Mouse (Mus musculus): ENCODE measurements around the gene Pde4d.
A peak's percentile ranks its signal among the peaks of the same experiment; 100 is the strongest.

The Pde4d gene

GRCm38 (mm10) chr13:109915964-109916363 is 1466.2 kb downstream of the Pde4d start:
- no peak for DNase-seq (ENCODE audit: low spot score in 2 of 2)

DNA sequence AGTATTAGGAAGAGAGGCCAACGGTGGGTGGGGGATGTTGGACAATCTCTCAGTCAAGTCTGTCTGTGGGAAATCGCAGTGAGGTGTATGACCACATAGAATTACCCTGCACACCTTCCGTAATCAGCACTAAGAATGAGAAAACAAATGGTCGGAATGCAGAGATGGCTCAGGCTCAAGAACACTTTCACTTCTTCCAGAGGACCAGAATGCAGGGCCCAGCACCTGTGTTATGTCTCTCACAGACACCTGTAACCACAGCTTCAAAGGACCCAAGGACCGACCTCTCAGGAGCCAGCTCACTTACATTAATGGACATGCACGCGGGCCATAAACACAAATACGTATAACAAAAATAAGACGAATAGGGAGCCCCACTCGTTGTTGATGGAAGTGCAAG is 1467.8 kb downstream of the Pde4d start:
- no peak for DNase-seq (ENCODE audit: low spot score in 2 of 2)

DNA sequence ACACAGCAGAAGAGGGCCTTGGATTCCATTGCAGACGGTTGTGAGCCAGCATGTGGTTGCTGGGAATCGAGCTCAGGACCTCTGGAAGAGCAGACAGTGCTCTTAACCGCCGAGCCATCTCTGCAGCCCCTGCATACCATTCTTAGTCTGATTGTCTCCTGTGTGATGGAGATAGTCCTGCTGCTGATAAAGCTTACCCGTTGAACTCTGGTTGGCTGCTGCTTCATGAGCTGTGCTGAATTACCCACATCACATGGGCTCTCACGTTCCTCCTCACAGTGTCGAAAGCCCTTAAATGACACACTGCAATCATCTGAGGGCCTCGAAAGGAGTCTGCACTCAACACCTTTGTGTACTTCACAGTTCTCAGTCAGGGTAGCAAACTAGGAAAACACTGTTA is 1468.9 kb downstream of the Pde4d start:
- DNase-seq (ENCODE audit: low spot score in 2 of 2), result no peak

GRCm38 (mm10) chr13:109920256-109920655 is 1470.5 kb downstream of the Pde4d start:
- no peak for DNase-seq (ENCODE audit: low spot score in 2 of 2)

GRCm38 (mm10) chr13:109921336-109922038 is 1471.7 kb downstream of the Pde4d start:
- DNase-seq (ENCODE audit: low spot score in 2 of 2), result no peak

DNA sequence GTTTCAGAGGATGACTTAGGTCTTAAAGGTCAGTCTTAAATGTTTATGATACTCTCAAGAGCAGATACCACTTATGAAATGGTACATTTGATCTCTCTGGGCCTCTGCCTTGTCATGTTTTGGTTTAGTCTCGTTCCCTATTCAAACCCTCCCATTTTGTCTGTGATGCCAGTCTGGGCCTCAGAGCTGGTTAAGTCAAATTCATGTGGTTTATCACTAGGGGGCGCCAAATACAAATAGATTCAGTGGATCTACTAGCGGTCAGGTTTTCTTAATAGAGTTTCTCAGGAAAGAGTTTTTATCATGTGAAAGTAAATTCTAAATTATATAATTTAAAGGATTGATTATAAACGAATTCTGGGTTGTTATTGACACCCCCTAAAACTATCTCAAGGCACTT is 1472.5 kb downstream of the Pde4d start:
- DNase-seq (ENCODE audit: low spot score in 2 of 2), result no peak

DNA sequence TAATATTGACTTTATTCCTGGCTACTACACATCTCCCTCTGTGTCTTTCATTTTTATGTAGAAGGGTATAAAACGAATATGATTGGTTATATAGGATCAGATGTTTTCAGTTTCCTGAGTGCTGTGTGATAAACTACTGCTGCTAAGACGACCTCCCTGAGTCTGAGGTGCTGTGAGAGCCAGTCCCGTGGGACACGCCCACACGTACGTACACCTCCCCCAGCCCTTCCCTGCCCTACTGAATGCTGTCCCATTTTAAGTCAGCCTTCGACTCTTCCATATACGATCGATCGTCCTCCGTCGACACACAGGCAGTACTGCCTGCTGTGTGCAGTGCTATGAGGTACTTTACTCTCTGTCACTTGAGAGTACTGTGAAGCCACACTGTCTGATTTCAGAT is 1473.0 kb downstream of the Pde4d start:
- DNase-seq (ENCODE audit: low spot score in 2 of 2), result no peak

GRCm38 (mm10) chr13:109924771-109925170 is 1475.0 kb downstream of the Pde4d start:
- DNase-seq (ENCODE audit: low spot score in 2 of 2), result no peak

- DNase-seq (ENCODE audit: low spot score in 2 of 2), result peak; percentile 86 to 93
Measured at GRCm38 (mm10) chr13:109926277-109926920, 1476.7 kb downstream of the Pde4d start.

DNA sequence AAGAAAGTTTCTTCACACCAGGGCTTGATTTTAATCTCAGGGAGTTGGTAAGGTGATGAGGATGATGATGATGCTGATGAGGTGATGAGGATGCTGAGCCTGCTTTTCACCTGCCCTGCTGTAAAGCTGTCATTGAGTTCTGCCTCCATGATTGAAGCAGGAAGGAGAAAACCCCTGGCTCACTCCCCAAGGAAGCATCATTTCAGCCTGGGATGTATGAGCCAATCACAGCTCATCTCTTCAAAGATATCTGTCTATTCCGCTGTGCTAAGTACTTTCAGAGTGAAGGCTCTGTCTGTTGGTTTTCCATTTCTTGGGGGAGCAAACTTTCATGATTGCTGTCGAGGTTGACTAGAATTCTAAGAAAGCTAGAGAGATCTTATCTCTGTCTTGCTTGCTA is 1478.0 kb downstream of the Pde4d start:
- DNase-seq (ENCODE audit: low spot score in 2 of 2), result no peak

GRCm38 (mm10) chr13:109932688-109933087 is 1482.9 kb downstream of the Pde4d start:
- peak; percentile 67 to 74 for DNase-seq (ENCODE audit: low spot score in 2 of 2)

DNA sequence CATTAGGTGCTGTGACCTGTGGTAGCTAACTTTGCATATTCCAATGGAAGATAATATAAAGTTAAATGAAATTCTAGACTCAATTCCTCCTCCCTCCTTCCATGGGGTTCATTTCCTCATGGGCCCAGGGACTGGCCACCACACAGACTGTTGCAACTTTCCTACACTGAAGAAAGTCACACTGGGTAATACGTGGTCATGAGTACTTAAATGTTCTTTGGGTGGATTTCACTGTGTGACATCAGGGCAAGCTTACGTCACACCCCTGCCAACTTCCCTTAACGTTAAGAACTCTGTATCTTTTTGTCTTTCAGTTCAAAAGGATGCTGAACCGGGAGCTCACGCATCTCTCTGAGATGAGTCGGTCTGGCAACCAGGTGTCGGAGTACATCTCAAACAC is 1483.8 kb downstream of the Pde4d start:
- DNase-seq (ENCODE audit: low spot score in 2 of 2), result no peak

- DNase-seq (ENCODE audit: low spot score in 2 of 2), result no peak
Measured at GRCm38 (mm10) chr13:109936866-109937265, 1487.1 kb downstream of the Pde4d start.

GRCm38 (mm10) chr13:109944822-109945551 is 1495.2 kb downstream of the Pde4d start:
- no peak for DNase-seq (ENCODE audit: low spot score in 2 of 2)

- no peak for DNase-seq (ENCODE audit: low spot score in 2 of 2)
Measured at GRCm38 (mm10) chr13:109951466-109951865, 1501.7 kb downstream of the Pde4d start.

GRCm38 (mm10) chr13:109954189-109954588 is 1504.4 kb downstream of the Pde4d start:
- DNase-seq (ENCODE audit: low spot score in 2 of 2), result no peak

- DNase-seq (ENCODE audit: low spot score in 2 of 2), result no peak
Measured at GRCm38 (mm10) chr13:109957953-109958352, 1508.2 kb downstream of the Pde4d start.

DNA sequence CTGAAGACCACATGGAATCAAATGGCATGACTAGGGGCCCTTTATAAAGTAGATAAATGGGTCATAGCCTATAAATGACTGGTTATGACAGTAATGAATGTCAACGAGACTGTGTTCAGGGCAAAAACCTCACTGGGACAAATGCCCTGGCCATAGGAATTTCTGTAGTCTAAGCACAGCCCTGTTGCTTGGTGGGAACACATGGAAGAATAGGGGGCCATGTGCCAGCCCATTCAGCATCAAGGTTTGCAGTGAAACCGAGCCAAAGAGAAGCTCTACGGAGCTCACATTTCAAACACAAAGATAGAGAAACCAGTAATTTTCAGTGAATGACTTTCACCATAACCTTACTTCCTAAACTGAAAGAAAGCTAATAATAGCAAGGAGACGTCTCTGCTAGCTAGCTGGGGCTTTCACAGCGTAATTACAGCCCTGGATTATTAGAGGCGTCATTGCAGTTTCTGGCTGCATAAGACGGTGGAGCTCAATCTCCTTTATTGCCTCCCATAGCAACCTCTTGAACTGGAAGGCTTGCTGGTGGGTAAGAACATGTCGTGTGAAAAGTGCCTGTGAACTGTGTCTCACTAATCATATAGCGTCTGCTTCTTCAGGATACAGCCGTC is 1533.2 kb downstream of the Pde4d start:
- no peak for DNase-seq (ENCODE audit: low spot score in 2 of 2)

GRCm38 (mm10) chr13:109985411-109985810 is 1535.7 kb downstream of the Pde4d start:
- no peak for DNase-seq (ENCODE audit: low spot score in 2 of 2)

GRCm38 (mm10) chr13:109985892-109986291 is 1536.1 kb downstream of the Pde4d start:
- no peak for DNase-seq (ENCODE audit: low spot score in 2 of 2)

DNA sequence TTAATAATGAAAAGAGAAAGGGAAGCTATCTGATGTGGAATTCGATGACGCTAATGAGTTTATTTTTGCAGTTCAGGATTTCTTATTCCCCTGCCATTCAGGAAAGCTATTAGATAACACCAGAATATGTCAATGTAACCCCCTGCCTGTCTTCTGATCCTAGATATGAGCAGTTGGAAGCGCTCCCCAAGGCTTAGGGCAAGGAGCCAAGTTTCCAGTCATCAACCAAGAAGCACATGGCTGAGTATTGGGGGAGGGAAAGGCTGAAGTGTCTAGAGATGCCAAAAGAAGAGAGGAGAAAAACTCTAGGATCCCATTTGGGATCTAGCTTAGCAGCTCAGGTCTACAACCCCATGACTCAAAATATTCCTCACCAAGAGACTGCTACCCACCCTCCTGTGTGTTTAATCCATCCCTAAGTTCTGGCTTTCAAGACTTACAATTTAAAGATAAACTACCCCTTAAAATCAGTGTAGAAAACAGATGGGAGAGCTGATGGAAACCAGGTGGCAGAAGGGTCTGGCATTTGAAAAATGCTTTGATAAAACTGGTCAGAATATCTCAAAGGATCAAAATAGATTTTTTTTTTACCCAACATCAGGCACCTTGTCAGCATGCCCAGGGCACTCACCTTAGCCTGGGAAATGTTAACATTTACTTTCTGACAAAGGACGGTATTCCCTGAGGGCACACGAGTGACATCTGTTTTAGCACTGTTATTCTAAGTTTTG is 1543.2 kb downstream of the Pde4d start:
- DNase-seq (ENCODE audit: low spot score in 2 of 2), result no peak

Data from right cerebral cortex, postnatal 36 days (tissue).